Mouse (Mus musculus) megakaryocyte, adult 5-6 weeks (primary cell): ENCODE measurements around the gene St6galnac3. TPM values are rescaled to one million over a fixed set of nuclear protein-coding genes. Genes with fewer than 3 reads are reported as not detected.
A peak's percentile ranks its signal among the peaks of the same experiment; 100 is the strongest.

ENCODE experiments used
- ATAC-seq: 2 replicates; pipeline ENCODE4 v1.8.0; 2016; ENCODE audit warnings: mild to moderate bottlenecking, inconsistent platforms; ENCODE audit not compliant: poor library complexity, severe bottlenecking
- total RNA-seq, 2 experiments: library from RNA; stranded (forward) in 1 of 2; stranded (reverse) in 1 of 2; fragments of 153-499, 151-499 nt in 1 of 2; fragments of 221-1000, 200-1000 nt in 1 of 2; gene quantifications; 2 replicates each; pipeline versions ENCODE4 v1.2.3 to v1.2.4; 2015 to 2017

Gene St6galnac3
- total RNA-seq, 2 experiments from 2014 or later = 0.16 to 0.18 TPM

DNA sequence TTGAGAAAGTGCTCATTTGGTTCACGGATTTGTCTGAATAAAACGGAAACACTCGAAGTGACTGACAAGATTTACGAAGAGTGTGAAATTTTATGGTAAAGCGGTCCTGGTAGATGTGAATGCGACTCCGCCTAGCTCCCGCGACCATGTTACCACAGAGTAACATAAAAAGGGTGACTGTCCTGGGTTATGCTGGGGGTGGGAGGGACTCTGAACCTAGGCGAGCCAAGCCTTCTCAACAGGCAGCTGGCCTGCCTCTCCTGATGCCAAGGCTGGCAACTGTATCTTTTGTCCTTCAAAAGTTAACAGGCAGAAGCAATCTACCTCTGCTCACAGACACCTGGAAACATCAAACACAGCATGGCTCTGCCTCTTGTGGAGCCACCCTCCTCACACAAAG lies 9.8 kb upstream of the St6galnac3 start:
- no peak for ATAC-seq

DNA sequence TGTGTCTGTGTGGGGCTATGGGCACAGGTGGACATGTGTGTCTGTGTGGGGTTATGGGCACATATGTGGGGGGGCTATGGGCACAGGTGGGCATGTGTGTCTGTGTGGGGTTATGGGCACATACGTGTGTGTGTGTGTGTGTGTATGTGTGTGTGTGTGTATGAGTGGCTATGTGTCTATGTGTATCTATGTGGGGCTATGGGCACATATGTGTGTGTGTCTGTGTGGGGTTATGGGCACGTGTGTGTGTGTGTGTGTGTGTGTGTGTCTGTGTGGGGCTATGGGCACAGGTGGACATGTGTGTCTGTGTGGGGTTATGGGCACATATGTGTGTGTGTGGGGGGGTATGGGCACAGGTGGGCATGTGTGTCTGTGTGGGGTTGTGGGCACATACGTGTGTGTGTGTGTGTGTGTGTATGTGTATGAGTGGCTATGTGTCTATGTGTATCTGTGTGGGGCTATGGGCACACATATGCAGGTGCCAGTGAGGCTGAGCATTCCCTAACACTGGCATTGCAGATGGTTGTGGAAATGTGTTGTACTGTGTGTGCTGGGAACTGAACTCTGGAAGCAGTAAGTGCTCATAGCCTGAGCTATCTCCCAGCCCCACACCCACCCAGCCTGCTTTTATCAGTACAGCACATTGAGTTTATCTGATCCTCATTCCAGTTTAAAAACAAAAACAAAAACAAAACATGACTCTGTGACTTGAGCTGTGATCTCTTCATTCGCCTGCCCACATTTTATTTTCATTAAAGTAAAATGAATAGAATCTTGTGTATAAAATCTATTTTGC lies 8.6 kb upstream of the St6galnac3 start:
- no peak for ATAC-seq

DNA sequence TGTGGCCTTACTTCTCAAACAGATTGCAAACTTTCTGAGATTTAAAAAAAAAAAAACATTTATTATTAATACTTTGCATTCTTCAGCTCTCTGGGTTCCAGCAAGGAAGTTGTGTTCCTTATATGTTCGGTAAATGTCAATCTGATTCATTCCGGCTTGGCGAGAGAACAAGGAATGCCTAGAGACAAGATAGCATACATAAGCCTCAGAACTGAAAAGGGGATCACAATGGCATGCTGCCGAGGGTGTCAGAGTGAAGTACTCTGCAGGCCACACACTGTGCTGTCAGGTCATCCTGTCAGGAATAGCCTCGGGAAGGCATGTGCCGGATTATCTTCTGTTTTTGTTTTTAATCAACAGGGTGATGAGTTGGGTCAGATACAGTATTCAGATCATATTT lies 7.8 kb upstream of the St6galnac3 start:
- no peak for ATAC-seq

DNA sequence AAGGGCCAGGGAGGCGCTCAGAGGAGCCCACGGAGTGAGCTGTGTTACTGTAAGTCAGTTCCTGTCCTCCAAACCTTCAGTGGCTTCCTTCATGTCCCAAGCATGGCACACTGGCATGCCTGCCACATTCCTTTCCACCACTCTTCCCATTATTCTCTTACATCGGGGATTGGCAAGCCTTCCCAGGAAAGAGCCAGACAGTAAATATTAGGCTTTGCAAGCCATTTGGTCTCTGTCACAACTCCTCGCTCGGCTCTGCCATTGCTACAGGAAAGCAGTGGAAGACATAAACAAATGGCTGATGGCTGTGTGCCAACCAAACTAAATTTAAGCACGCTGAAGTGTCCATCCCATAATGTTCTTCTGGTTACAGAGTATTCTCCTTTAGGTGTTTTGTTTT lies 7.1 kb upstream of the St6galnac3 start:
- ATAC-seq = no peak

DNA sequence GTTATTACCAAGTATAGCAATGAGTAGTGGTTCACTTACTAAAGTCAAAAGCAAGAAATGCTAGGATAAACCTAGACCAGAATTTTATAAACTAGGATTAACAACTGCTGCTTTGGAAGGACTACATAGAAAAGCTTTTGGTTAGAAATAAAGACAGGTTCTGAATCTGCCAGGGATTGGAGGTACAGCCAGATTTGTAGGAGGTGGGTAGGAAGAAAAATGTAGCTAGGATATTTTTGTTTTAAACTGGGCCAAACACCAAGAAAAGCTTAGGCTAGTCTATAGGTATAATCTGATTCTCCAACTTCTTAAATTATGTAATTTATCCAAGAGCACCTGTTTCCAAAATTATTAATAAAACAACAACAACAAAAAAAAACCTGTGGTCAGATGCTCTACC lies 3.6 kb upstream of the St6galnac3 start:
- ATAC-seq = no peak

DNA sequence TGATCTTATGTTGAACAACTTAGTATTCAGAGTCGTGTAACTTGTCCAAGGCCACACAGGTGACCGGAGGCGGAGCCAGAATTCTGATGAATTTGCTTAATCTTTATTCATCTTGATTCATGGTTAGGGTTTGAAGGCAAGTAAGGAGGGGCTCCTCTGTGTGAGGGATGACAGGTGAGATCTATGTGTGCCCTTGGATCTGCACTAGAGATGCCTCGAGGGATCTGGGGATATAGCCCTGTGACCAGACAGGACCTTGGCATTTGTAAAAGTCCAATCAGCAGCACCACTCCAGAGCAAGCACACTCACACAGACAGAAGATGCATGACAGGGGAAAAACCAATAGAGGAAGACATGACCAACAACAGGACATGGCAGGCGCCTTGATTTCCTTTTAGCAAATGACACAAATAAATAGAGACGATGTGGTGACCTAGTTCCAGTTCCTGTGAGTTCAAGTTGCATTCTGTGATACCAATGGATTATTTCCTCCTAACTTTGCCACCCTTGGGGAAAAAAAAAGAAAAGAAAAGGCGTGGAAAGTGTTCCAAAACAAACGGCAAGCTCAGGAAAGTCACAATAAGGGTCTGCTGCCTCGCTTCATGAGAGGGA lies 1.4 kb downstream of the St6galnac3 start:
- ATAC-seq = no peak

DNA sequence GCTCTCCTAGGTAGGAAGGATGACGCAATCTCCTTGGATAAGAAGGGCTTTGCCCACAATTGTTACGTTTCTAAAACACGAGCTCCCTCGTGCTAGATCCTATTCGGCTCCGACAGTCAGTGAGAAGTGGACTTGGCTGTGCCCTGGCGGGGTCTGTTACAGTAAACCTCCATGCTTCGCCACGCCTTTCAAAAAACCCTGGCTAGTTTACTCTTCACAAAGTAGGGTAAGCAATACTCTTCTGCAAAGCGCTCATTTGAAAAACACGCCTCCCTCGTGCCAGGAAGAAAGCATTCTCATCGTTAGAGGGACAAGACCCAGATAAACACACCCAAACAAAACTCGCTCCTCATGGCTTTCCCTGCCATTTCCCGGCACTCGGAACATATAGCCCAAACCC lies 3.4 kb downstream of the St6galnac3 start:
- no peak for ATAC-seq

DNA sequence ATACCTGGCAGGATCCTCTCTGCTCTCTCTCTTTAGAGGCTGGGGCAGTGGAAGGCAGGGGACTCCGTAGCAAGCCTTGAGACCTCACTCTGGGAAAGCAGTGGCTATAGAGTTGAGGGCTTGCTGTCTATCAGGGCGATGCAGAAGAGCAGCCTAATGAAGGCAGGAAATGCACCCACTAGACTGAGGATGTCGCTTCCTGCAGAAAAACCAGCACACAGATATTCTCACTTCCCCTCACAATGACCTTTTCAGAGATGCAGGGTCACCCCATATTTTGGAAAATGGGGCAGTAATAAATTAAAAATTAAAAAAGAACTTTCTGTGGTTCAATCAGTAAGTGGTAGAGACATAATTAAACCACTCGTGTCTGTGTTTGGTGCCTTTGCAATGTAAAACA lies 4.1 kb downstream of the St6galnac3 start:
- no peak for ATAC-seq

DNA sequence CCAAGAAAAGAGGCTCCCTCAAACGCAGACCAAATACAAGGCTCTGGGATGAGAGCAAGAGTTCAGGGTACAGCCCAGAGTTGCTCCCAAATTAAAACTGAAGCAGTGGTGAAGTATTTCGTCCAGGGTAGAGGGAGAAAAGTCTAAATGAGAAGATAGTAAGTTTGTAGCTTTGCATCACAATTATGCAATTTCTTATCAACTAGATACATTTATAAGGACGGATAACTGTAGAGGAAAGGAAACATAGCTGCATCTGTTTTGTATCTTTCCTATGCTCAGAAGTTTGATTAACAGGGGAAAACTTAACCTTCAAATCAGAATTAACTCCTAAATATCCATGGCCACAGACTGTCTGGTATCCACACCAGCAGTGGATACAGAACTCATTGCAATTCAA lies 4.7 kb downstream of the St6galnac3 start:
- no peak for ATAC-seq

DNA sequence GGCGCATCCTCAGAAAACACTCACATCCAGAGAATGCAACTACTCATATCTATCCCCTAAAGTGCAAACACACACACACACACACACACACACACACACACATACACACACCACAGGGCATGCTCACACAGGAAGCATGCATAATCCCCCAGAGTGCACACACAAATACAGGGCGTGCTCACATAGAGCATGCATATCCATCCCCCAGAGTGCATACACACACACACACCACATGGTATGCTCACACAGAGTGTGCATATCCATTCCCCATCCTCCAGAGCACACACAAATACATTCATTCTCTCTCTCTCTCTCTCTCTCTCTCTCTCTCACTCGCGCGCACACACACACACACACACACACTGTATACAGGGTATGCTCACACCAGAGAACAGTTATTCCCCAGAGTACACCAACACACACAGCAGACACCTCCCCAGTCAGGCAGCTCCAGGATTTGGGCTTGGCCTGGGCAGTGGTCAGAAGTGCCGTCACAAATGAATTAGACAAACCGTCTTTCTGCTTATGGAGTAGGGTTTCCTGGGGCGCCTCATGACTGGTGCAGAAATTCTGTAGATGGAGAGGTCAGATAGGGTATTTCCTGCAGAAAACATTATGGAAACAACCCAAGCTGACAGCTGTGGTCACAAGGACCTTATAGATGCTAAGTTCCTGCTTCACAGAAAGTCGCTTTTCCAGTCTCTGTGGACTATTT lies 5.6 kb downstream of the St6galnac3 start:
- ATAC-seq = no peak; the same call in 1 of the 2 replicates

DNA sequence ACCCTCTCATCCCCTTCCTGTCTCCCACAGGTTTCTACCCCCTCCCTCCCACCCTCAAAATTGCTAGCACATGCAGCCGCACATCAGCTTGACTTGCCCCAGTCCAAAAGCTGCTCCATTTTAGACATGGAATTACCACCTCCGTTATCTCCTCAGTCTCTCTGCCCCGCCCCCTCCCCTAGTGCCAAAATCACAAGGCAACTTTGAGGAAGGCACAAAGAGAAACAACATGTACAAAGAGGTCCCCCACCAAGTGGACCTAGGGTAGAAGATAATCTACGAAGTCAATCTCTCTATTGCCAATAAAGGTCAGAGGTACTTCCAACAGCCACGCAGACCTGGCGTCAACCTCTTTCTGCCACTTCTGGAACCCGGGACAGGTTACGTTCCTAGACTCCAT lies 6.2 kb downstream of the St6galnac3 start:
- ATAC-seq = no peak

DNA sequence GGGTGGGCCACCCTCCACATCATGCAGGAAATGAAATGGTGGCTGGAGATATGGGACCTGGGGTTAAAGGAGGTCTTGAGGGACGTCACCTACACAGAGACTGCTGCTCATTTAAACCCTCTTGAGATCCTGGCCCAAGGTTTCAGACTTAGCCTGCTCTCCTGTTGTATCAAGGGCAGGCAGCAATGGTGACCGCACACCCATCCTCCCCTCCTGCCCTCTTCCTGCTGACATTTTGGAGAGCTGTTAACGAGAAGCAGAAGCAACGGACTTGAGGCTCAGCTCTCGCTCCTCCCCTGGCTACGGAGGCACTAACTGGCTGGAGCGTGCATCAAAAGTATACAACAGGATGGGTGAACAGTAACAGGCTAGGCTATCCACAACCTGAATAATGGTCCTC lies 7.2 kb downstream of the St6galnac3 start:
- peak; percentile 50 for ATAC-seq

DNA sequence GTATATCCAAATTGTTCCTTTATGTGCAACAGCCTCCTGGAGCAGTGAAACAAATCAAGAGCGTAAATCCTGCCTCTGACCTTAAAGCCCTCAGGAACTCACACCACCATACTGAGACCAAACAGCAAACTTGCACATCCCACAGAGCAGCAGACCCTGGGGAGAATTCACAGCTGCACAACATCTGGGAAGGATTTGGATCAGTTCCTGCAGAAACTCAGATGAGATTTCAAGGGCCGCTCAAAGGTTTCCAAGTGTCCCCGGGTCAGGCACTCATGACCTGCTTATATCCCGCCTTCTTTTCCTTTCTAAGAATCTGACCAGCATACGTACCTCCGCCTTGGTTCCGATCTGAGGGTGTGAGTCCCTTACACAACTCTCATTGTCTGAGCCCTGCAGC lies 9.3 kb downstream of the St6galnac3 start:
- no peak for ATAC-seq

DNA sequence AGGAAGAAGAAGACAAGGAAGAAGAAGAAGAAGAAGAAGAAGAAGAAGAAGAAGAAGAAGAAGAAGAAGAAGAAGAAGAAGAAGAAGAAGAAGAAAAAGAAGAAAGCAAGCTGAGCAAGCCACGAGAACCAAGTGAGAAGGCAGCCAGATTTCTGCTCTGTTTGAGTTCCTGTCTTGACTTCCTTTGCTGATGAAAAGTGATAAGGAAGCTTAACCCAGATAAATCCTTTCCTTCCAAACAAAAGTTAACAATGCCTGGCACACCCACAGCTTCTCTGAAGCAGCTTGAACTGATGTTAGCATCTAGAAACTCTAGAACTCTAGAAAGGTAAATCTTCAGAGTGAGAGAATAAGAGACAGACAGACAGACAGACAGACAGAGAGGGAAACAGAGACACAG lies 14.4 kb downstream of the St6galnac3 start:
- ATAC-seq = no peak

DNA sequence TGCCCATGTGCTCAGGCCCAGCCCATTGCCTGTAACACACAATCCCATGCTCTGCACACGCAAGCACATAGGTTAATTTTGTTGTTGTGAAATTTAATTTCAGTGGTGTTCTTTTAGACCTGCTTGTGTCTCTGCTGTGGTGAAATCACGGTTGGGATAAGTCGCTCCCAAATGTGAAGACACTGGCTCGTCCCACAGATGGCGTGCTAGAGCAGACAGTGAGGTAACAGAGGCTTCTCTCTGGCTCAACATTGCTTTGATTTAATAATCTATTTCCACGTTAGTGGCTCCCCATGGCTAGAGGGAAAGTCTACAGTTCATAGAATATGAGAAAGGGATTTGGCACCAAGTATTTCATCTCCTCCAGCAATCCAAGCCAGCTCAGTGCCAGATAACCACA lies 17.3 kb downstream of the St6galnac3 start:
- ATAC-seq = no peak

DNA sequence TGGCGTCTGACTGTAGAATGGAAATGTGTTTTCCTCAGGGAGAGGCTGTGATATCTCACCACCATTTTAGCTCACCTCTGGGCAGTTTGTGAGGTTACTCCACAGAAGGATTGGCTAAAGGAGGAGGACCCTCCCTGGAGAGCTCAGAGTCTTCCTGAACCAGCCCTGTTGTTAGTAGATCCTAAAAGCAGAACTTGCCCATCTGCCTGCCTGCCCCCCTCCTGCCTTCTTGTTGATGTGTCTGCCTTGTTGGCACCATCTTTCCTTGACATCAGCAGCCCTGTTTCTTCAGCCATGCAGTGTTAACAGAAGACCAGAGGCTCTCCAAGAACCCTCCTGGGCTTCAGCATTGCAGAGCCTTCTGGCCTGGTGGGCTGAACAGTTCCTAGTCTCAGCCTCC lies 18.1 kb downstream of the St6galnac3 start:
- ATAC-seq = no peak

DNA sequence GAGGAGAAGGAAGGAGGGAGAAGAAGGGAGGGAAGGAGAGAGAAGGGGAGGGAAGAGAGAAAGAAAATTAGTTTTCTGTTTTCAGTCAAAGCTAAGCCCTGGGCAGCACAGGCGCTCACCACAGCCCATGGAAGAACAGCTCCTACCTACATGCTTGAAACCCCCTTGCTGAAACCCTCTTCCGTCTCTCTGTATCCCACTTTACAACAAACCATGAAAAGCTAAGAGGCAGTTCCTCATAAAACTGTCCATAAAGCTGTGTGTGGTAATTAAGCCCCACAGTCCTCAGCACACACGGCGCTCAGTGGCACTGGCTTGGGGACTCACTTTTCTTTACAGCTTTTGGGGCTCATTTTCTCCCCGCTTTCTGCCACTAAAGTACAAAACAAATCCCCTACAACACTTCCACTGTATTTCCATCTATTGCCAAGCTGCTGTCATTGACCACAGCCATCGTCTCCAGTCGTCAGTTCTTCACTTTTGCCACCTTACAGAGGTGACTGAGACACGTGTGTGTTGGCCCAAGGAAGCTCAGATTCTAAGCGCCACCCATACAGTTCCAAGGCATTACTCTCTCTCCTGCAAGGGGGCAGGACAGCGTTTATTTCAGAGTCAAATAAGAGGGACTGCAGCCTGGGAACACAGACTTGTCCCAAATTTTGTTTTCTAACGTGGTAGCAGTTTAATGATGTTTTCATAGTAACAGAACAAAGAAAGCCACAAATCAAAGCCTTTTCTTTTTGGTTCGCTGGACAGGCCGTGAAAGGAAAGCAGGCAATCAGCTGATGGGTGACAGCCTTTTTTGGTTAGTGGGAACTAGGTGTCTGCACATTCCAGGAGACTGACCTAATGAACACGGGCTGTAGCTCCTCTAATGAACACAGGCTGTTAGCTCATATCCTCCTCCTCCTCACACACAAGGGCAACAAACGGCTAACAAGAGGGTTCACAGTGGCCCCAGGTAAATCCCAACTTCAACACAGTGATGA lies 22.9 kb downstream of the St6galnac3 start:
- no peak for ATAC-seq

DNA sequence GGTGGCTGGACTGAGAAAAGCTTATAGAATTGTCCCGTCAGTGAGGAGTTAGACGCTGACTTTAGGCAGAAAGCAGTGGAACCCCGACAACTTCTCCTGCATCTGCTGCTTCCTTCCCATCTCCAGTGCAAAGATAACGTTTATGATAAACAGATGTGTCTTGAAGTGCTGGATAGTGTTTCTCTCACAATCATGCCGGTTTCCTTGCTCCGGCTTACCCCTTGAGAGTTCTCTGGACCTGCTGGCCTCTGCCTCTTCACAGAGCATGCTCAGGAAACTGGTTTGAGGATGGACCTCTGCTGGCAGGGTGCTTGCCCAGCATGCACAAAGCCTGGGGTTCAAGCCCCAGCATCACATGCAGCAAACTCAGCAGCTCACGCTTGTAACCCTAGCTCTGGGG lies 23.8 kb downstream of the St6galnac3 start:
- no peak for ATAC-seq

DNA sequence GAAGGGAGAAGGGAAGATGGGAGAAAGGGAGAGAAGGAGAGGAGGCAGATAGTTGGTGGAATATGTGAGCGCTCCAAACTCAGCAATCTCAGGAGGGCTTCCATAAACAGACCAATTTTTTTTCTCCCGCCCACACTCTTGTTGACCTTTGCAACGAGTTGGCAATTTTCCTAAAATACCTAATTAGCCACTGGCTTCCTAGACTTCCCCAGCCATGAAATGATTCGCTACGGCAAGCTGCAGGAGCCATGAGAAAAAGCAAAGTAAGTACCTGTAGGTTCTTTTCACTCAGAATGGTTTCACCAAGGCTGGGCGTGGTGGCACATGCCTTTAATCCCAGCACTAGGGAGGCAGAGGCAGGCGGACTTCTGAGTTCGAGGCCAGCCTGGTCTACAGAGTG lies 25.9 kb downstream of the St6galnac3 start:
- no peak for ATAC-seq

DNA sequence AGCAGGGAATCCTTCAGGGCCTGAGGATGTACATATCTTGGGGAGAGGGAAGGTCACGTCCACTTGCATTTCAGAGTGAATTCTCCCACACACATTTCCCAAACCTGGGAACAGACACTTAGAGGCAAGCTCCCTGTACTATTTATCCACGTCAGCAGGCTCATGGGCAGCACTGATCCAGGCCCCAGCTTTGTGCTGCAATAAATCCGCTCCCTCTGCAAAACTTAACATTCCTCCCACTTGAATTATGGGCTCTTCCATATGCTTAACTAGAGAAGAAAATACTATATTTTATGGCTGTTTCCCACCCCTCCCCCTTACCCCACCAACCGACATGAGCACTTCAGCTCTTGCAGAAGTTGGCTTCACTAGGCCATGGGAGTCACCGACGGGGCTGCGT lies 32.0 kb downstream of the St6galnac3 start:
- ATAC-seq = no peak
